Mouse (Mus musculus): ENCODE results near the gene Sh3rf1. TPM values are rescaled to one million over a fixed set of nuclear protein-coding genes. Genes with fewer than 3 reads are reported as not detected.

Sh3rf1 gene
- polyA plus RNA-seq, 1 experiment from 2014 or later: 7.8 TPM

- Histone ChIP-seq H3K4me3 (no peak overlapping the region), H3K4me1 (0 out of 2 replicates have a peak, but pooled peaks cover 5% of the 10 kb centered on the region), H3K27me3 (ENCODE audit: low read depth, poor library complexity, severe bottlenecking) (no peaks in the 10 kb centered on the region), H3K27ac (no peak overlapping the region), H3K36me3 (peaks cover 6% of the 10 kb centered on the region), H3K9me3 (replicated peaks) (no peaks in the 10 kb centered on the region)
- DNase-seq (ENCODE audit: low spot score): no peak
- 80% methylated on average over 5 of the region's 5 CpGs for WGBS
Observed at GRCm38 (mm10) chr8:61254196-61254595, 30.5 kb downstream of the Sh3rf1 start.

GRCm38 (mm10) chr8:61258828-61259227, 35.2 kb downstream of the Sh3rf1 start:
- Histone ChIP-seq H3K27me3 (ENCODE audit: low read depth, poor library complexity, severe bottlenecking) (no peaks in the 10 kb centered on the region), H3K4me1 (peaks cover 11% of the 10 kb centered on the region; the same call in 1 of the 2 replicates), H3K9me3 (replicated peaks) (no peaks in the 10 kb centered on the region), H3K4me3 (no peak overlapping the region), H3K27ac (no peak overlapping the region), H3K36me3 (no peaks in the 10 kb centered on the region)
- WGBS: 82% methylated on average over 9 of the region's 9 CpGs
- no peak for DNase-seq (ENCODE audit: low spot score)

GRCm38 (mm10) chr8:61259526-61259925, 35.9 kb downstream of the Sh3rf1 start:
- 95% methylated on average over 7 of the region's 7 CpGs for WGBS
- no peak for DNase-seq (ENCODE audit: low spot score)
- Histone ChIP-seq H3K4me3 (no peak overlapping the region), H3K27ac (no peak overlapping the region), H3K4me1 (peaks cover 11% of the 10 kb centered on the region; the same call in 1 of the 2 replicates), H3K27me3 (ENCODE audit: low read depth, poor library complexity, severe bottlenecking) (no peaks in the 10 kb centered on the region), H3K9me3 (replicated peaks) (no peaks in the 10 kb centered on the region), H3K36me3 (no peaks in the 10 kb centered on the region)

- peaks cover 6% of the 10 kb centered on the region; the same call in 1 of the 2 replicates for H3K4me1 ChIP-seq
- no peaks in the 10 kb centered on the region for H3K9me3 ChIP-seq (replicated peaks)
- no peak overlapping the region for H3K27ac ChIP-seq
- no peaks in the 10 kb centered on the region for H3K36me3 ChIP-seq
- no peaks in the 10 kb centered on the region for H3K27me3 ChIP-seq (ENCODE audit: low read depth, poor library complexity, severe bottlenecking)
- WGBS: 90% methylated on average over 7 of the region's 7 CpGs
- H3K4me3 ChIP-seq: no peak overlapping the region
- DNase-seq (ENCODE audit: low spot score): no peak
Observed at GRCm38 (mm10) chr8:61260530-61260929, 36.9 kb downstream of the Sh3rf1 start.

GRCm38 (mm10) chr8:61261374-61261773, 37.7 kb downstream of the Sh3rf1 start:
- H3K27ac ChIP-seq: no peak overlapping the region
- no peaks in the 10 kb centered on the region for H3K36me3 ChIP-seq
- H3K4me1 ChIP-seq: peaks cover 6% of the 10 kb centered on the region; the same call in 1 of the 2 replicates
- H3K9me3 ChIP-seq (replicated peaks): no peaks in the 10 kb centered on the region
- no peak overlapping the region for H3K4me3 ChIP-seq
- no peak for DNase-seq (ENCODE audit: low spot score)
- WGBS: 68% methylated on average over 4 of the region's 4 CpGs
- no peaks in the 10 kb centered on the region for H3K27me3 ChIP-seq (ENCODE audit: low read depth, poor library complexity, severe bottlenecking)

GRCm38 (mm10) chr8:61263691-61264090, 40.0 kb downstream of the Sh3rf1 start:
- H3K27ac ChIP-seq: no peak overlapping the region
- DNase-seq (ENCODE audit: low spot score): no peak
- H3K9me3 ChIP-seq (replicated peaks): no peaks in the 10 kb centered on the region
- H3K4me3 ChIP-seq: no peak overlapping the region
- H3K4me1 ChIP-seq: peaks cover 9% of the 10 kb centered on the region; the same call in 1 of the 2 replicates
- H3K36me3 ChIP-seq: no peaks in the 10 kb centered on the region
- 96% methylated on average over 4 of the region's 4 CpGs for WGBS
- H3K27me3 ChIP-seq (ENCODE audit: low read depth, poor library complexity, severe bottlenecking): no peaks in the 10 kb centered on the region

- Histone ChIP-seq H3K9me3 (replicated peaks) (no peaks in the 10 kb centered on the region), H3K27me3 (ENCODE audit: low read depth, poor library complexity, severe bottlenecking) (no peaks in the 10 kb centered on the region), H3K4me3 (no peak overlapping the region), H3K4me1 (peaks cover 9% of the 10 kb centered on the region; the same call in 1 of the 2 replicates), H3K36me3 (no peaks in the 10 kb centered on the region), H3K27ac (no peak overlapping the region)
- no peak for DNase-seq (ENCODE audit: low spot score)
- 87% methylated on average over 7 of the region's 7 CpGs for WGBS
Observed at GRCm38 (mm10) chr8:61264881-61265280, 41.2 kb downstream of the Sh3rf1 start.

- Histone ChIP-seq H3K4me1 (peaks cover 5% of the 10 kb centered on the region; the same call in 1 of the 2 replicates), H3K27me3 (ENCODE audit: low read depth, poor library complexity, severe bottlenecking) (no peaks in the 10 kb centered on the region), H3K27ac (no peak overlapping the region), H3K36me3 (no peaks in the 10 kb centered on the region), H3K9me3 (replicated peaks) (no peaks in the 10 kb centered on the region), H3K4me3 (no peak overlapping the region)
- 77% methylated on average over 5 of the region's 5 CpGs for WGBS
- DNase-seq (ENCODE audit: low spot score): no peak
Observed at GRCm38 (mm10) chr8:61265390-61265789, 41.7 kb downstream of the Sh3rf1 start.

- no peaks in the 10 kb centered on the region for H3K36me3 ChIP-seq
- DNase-seq (ENCODE audit: low spot score): no peak
- 98% methylated on average over 1 of the region's 1 CpGs for WGBS
- peaks cover 3% of the 10 kb centered on the region; the same call in 1 of the 2 replicates for H3K4me1 ChIP-seq
- H3K4me3 ChIP-seq: no peak overlapping the region
- no peaks in the 10 kb centered on the region for H3K9me3 ChIP-seq (replicated peaks)
- no peaks in the 10 kb centered on the region for H3K27me3 ChIP-seq (ENCODE audit: low read depth, poor library complexity, severe bottlenecking)
- no peak overlapping the region for H3K27ac ChIP-seq
Observed at GRCm38 (mm10) chr8:61267061-61267460, 43.4 kb downstream of the Sh3rf1 start.

- H3K4me1 ChIP-seq: peaks cover 4% of the 10 kb centered on the region
- no peaks in the 10 kb centered on the region for H3K27me3 ChIP-seq (ENCODE audit: low read depth, poor library complexity, severe bottlenecking)
- no peaks in the 10 kb centered on the region for H3K9me3 ChIP-seq (replicated peaks)
- no peak for DNase-seq (ENCODE audit: low spot score)
- WGBS: 78% methylated on average over 8 of the region's 8 CpGs
- H3K36me3 ChIP-seq: no peaks in the 10 kb centered on the region
- H3K4me3 ChIP-seq: no peak overlapping the region
- H3K27ac ChIP-seq: no peak overlapping the region
Observed at GRCm38 (mm10) chr8:61267692-61268091, 44.0 kb downstream of the Sh3rf1 start.

GRCm38 (mm10) chr8:61268233-61268916, 44.7 kb downstream of the Sh3rf1 start:
- Histone ChIP-seq H3K36me3 (no peaks in the 10 kb centered on the region), H3K27me3 (ENCODE audit: low read depth, poor library complexity, severe bottlenecking) (no peaks in the 10 kb centered on the region), H3K4me1 (peaks cover 11% of the 10 kb centered on the region), H3K4me3 (no peak overlapping the region), H3K9me3 (replicated peaks) (no peaks in the 10 kb centered on the region), H3K27ac (no peak overlapping the region)
- 87% methylated on average over 10 of the region's 10 CpGs for WGBS
- no peak for DNase-seq (ENCODE audit: low spot score)

- Histone ChIP-seq H3K4me1 (peaks cover 28% of the 10 kb centered on the region), H3K27ac (no peak overlapping the region), H3K36me3 (no peaks in the 10 kb centered on the region), H3K9me3 (replicated peaks) (no peaks in the 10 kb centered on the region), H3K4me3 (no peak overlapping the region), H3K27me3 (ENCODE audit: low read depth, poor library complexity, severe bottlenecking) (no peaks in the 10 kb centered on the region)
- 92% methylated on average over 11 of the region's 11 CpGs for WGBS
- no peak for DNase-seq (ENCODE audit: low spot score)
Observed at GRCm38 (mm10) chr8:61270016-61270415, 46.3 kb downstream of the Sh3rf1 start.

GRCm38 (mm10) chr8:61270541-61270940, 46.9 kb downstream of the Sh3rf1 start:
- 83% methylated on average over 9 of the region's 9 CpGs for WGBS
- Histone ChIP-seq H3K27ac (no peak overlapping the region), H3K36me3 (no peaks in the 10 kb centered on the region), H3K4me3 (no peak overlapping the region), H3K9me3 (replicated peaks) (no peaks in the 10 kb centered on the region), H3K27me3 (ENCODE audit: low read depth, poor library complexity, severe bottlenecking) (no peaks in the 10 kb centered on the region), H3K4me1 (peaks cover 33% of the 10 kb centered on the region)
- DNase-seq (ENCODE audit: low spot score): no peak

Data from limb, embryonic 10.5 days (tissue).